Comparison of ENCODE assay signal across 31 mouse cellular contexts in genomic region chr9:20451493-20451892, GRCm38 (mm10).
"Had no signal": no experiment of that assay in that cellular context is flagged by ENCODE, and none has a peak within 500 bp of the region (broad histone marks: within the 10 kb centered on the region; RNA-seq: fewer than 3 reads in every experiment).

No protein-coding gene starts in this region.

- H3K9me3 ChIP-seq: limb, embryonic 10.5 days; limb, embryonic 12.5 days; limb, embryonic 13.5 days; limb, embryonic 15.5 days; liver, embryonic 13.5 days; liver, embryonic 15.5 days; lung, embryonic 15.5 days; megakaryocyte, embryonic 14.5 days; midbrain, embryonic 12.5 days; midbrain, embryonic 13.5 days; midbrain, embryonic 15.5 days; neural tube, embryonic 12.5 days had no signal

- H3K4me3 ChIP-seq: left cerebral cortex, adult 2 months; limb, embryonic 10.5 days; limb, embryonic 12.5 days; limb, embryonic 13.5 days; limb, embryonic 15.5 days; liver, embryonic 13.5 days; liver, embryonic 15.5 days; lung, embryonic 15.5 days; megakaryocyte, embryonic 14.5 days; midbrain, embryonic 10.5 days; midbrain, embryonic 12.5 days; midbrain, embryonic 13.5 days; midbrain, embryonic 15.5 days; myocyte; neural tube, embryonic 12.5 days had no signal

- H3K4me2 ChIP-seq: limb, embryonic 12.5 days; limb, embryonic 13.5 days; limb, embryonic 15.5 days; liver, embryonic 11.5 days; liver, embryonic 13.5 days; liver, embryonic 15.5 days; lung, embryonic 14.5 days; lung, embryonic 15.5 days; midbrain, embryonic 12.5 days; midbrain, embryonic 13.5 days; midbrain, embryonic 15.5 days; neural tube, embryonic 12.5 days had no signal

- H3K27me3 ChIP-seq: limb, embryonic 12.5 days; limb, embryonic 13.5 days; limb, embryonic 15.5 days; liver, embryonic 13.5 days; liver, embryonic 15.5 days; lung, embryonic 15.5 days; megakaryocyte, embryonic 14.5 days; midbrain, embryonic 12.5 days; midbrain, embryonic 13.5 days; midbrain, embryonic 15.5 days; neural tube, embryonic 12.5 days had no signal

- H3K27ac ChIP-seq: left cerebral cortex, adult 2 months; limb, embryonic 10.5 days; limb, embryonic 12.5 days; limb, embryonic 13.5 days; limb, embryonic 15.5 days; liver, embryonic 13.5 days; liver, embryonic 14.5 days; liver, embryonic 15.5 days; lung, embryonic 15.5 days; macrophage; midbrain, embryonic 10.5 days; midbrain, embryonic 12.5 days; midbrain, embryonic 13.5 days; midbrain, embryonic 15.5 days; neural tube, embryonic 12.5 days had no signal

- H3K9ac ChIP-seq: limb, embryonic 12.5 days; limb, embryonic 13.5 days; limb, embryonic 15.5 days; liver, embryonic 13.5 days; liver, embryonic 14.5 days; liver, embryonic 15.5 days; liver, postnatal 0 days; lung, embryonic 14.5 days; lung, embryonic 15.5 days; midbrain, embryonic 12.5 days; midbrain, embryonic 13.5 days; midbrain, embryonic 15.5 days; neural tube, embryonic 12.5 days had no signal

- H3K4me1 ChIP-seq: limb, embryonic 10.5 days; limb, embryonic 12.5 days; limb, embryonic 13.5 days; limb, embryonic 15.5 days; liver, embryonic 13.5 days; liver, embryonic 15.5 days; lung, embryonic 15.5 days; midbrain, embryonic 10.5 days; midbrain, embryonic 12.5 days; midbrain, embryonic 13.5 days; midbrain, embryonic 15.5 days; neural tube, embryonic 12.5 days had no signal

- ATAC-seq: liver, postnatal 0 days; lung, postnatal 0 days; midbrain, embryonic 13.5 days; midbrain, embryonic 15.5 days; midbrain, embryonic 16.5 days had no signal

- DNase-seq: left cerebral cortex, postnatal 4 days; liver; liver, embryonic 13.5 days; liver, postnatal 0 days; lung, adult 18-20 months; lung, adult 2 months; lung, embryonic 14.5 days; lung, postnatal 10 days; lung, postnatal 14 days; lung, postnatal 36 days; lung, postnatal 4 days; midbrain, embryonic 14.5 days had no signal
